Mouse (Mus musculus): ENCODE measurements around the gene Orai1.

DNA sequence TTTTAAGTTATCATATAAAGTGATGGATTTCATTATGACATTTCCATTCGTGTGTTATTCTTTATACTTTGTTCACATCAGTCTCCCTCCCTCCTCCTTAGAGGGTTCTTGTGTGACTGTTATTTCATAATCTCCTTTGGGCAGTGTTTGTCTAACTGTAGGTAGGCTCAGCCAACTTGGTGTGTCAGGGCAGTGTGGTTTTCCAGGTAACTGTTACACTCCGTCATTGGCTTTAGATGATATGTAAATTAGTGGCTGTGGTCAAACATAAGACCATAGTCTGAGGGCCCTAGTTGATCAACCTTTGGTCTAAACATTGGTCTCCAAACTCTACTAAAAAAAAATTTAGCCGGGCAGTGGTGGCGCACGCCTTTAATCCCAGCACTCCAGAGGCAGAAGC is 5.6 kb downstream of the Orai1 start:
- TF ChIP-seq CTCF (IDR thresholded peaks at IDR 0.05; ENCODE audit: extremely low read depth, insufficient read length, insufficient replicate concordance, low read depth, low read length) (no peak), POLR2A (IDR thresholded peaks at IDR 0.05; ENCODE audit: low read depth, low read length) (no peak)

All from small intestine, adult 2 months (tissue).